In the genomic region with DNA sequence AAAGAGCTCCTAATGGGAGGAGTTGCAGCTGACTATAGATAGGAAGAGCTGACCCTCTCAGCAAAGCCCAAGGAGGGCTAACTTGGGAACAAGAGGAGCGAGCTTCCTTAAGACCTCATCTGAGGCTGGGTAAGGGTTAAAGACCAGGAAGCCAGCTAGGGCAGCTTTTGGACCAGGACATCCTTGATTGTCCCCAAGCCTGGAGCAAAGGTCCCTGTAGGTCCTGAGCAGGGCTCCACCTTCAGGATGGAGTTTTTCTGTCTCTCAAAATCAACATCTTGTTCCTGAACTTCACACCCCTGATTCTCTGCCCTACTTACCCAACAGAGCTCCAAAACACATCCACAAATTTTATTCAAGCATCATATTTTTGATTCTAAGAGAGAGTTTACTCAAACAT, we compare ENCODE assay signal across 9 mouse cellular contexts. TPM values are rescaled to one million over a fixed set of nuclear protein-coding genes. Genes with fewer than 3 reads are reported as not detected.
DNase-seq lines count a peak whose midpoint lies in the region; ATAC-seq and TF ChIP-seq lines count a peak whose summit lies in the region.
"Had no signal": no experiment of that assay in that cellular context is flagged by ENCODE, and none has a peak within 500 bp of the region (broad histone marks: within the 10 kb centered on the region; RNA-seq: fewer than 3 reads in every experiment).

No protein-coding gene starts in this region.

- H3K27me3 ChIP-seq in forebrain, embryonic 10.5 days (ENCODE audit: poor library complexity, severe bottlenecking) = peaks cover 38% of the 10 kb centered on the region
- H3K27me3 ChIP-seq in forebrain, embryonic 13.5 days = peaks cover 18% of the 10 kb centered on the region
- no peaks in the 10 kb centered on the region for H3K27me3 ChIP-seq in kidney, postnatal 0 days (ENCODE audit: insufficient read depth, low read length)
- H3K27me3 ChIP-seq in stomach, embryonic 14.5 days (ENCODE audit: control insufficient read depth, insufficient read depth, low read length) = no peaks in the 10 kb centered on the region

- 0 out of 2 replicates have a peak overlapping the region, but pooled peaks have one; percentile 13 for H3K27ac ChIP-seq in forebrain, embryonic 10.5 days
- H3K27ac ChIP-seq in forebrain, embryonic 13.5 days = no peak overlapping the region
- H3K27ac ChIP-seq in kidney, postnatal 0 days = peak overlapping the region; percentile 80
- peak overlapping the region; percentile 94 for H3K27ac ChIP-seq in stomach, embryonic 14.5 days (ENCODE audit: low read length)

- H3K4me3 ChIP-seq in forebrain, embryonic 10.5 days = peak overlapping the region; percentile 69; the same call in 1 of the 2 replicates
- H3K4me3 ChIP-seq in forebrain, embryonic 13.5 days = no peak overlapping the region
- peak overlapping the region; percentile 7; the same call in 1 of the 2 replicates for H3K4me3 ChIP-seq in kidney, postnatal 0 days (replicated peaks; ENCODE audit: low read depth, low read length)
- peak overlapping the region; percentile 35; the same call in 1 of the 2 replicates for H3K4me3 ChIP-seq in stomach, embryonic 14.5 days (ENCODE audit: low read depth, low read length)

- no peak for DNase-seq in forebrain, embryonic 10.5 days (ENCODE audit: extremely low spot score, low spot score)
- DNase-seq in lung, postnatal 10 days = peak; percentile 56
- no peak for DNase-seq in lung, postnatal 36 days
- DNase-seq in kidney, postnatal 0 days (ENCODE audit: low spot score) = no peak
- no peak for DNase-seq in gastrocnemius, postnatal 25 days
- no peak for DNase-seq in spleen, adult 12 weeks (ENCODE audit: low spot score)

- peaks cover 53% of the 10 kb centered on the region for H3K4me1 ChIP-seq in forebrain, embryonic 10.5 days
- peaks cover 36% of the 10 kb centered on the region for H3K4me1 ChIP-seq in forebrain, embryonic 13.5 days
- H3K4me1 ChIP-seq in kidney, postnatal 0 days (replicated peaks; ENCODE audit: insufficient read depth, low read length) = peaks cover 13% of the 10 kb centered on the region
- peaks cover 30% of the 10 kb centered on the region for H3K4me1 ChIP-seq in stomach, embryonic 14.5 days (ENCODE audit: control insufficient read depth, insufficient read depth, low read length)

- WGBS in forebrain, embryonic 10.5 days = 79% methylated on average over 1 of the region's 1 CpGs
- 67% methylated on average over 1 of the region's 1 CpGs for WGBS in forebrain, embryonic 13.5 days
- WGBS in kidney, postnatal 0 days = 58% methylated on average over 1 of the region's 1 CpGs
- 36% methylated on average over 1 of the region's 1 CpGs for WGBS in stomach, embryonic 14.5 days

- H3K4me2 ChIP-seq in forebrain, embryonic 13.5 days = no peak overlapping the region
- peak overlapping the region; percentile 53 for H3K4me2 ChIP-seq in kidney, postnatal 0 days (ENCODE audit: low read length)
- H3K4me2 ChIP-seq in stomach, embryonic 14.5 days (replicated peaks; ENCODE audit: low read depth, low read length) = peak overlapping the region; percentile 60

- ATAC-seq in forebrain, embryonic 13.5 days = no peak
- ATAC-seq in kidney, postnatal 0 days (replicated peaks; ENCODE audit: low FRiP score, low read depth) = no peak
- no peak for ATAC-seq in stomach, embryonic 14.5 days (ENCODE audit: insufficient number of reproducible peaks, insufficient read depth, low FRiP score, low read depth)
- ATAC-seq: Patski had no signal

- TF ChIP-seq CTCF in kidney, postnatal 0 days (IDR thresholded peaks at IDR 0.05; ENCODE audit: low read depth) = peak; percentile 25; the same call in 1 of the 2 replicates

- no peak overlapping the region for H3K9ac ChIP-seq in forebrain, embryonic 13.5 days
- H3K9ac ChIP-seq in kidney, postnatal 0 days (ENCODE audit: low read depth, low read length) = peak overlapping the region; percentile 20; the same call in 1 of the 2 replicates
- H3K9ac ChIP-seq in stomach, embryonic 14.5 days (replicated peaks; ENCODE audit: low read depth, low read length) = peak overlapping the region; percentile 34; the same call in 1 of the 2 replicates

- no peaks in the 10 kb centered on the region for H3K36me3 ChIP-seq in forebrain, embryonic 10.5 days (replicated peaks)
- H3K36me3 ChIP-seq in forebrain, embryonic 13.5 days (ENCODE audit: poor library complexity, severe bottlenecking) = no peaks in the 10 kb centered on the region
- H3K36me3 ChIP-seq in kidney, postnatal 0 days (ENCODE audit: insufficient read depth, low read length) = no peaks in the 10 kb centered on the region
- H3K36me3 ChIP-seq in stomach, embryonic 14.5 days (ENCODE audit: control insufficient read depth, insufficient read depth, low read length) = no peaks in the 10 kb centered on the region

- H3K9me3 ChIP-seq in forebrain, embryonic 10.5 days = no peaks in the 10 kb centered on the region
- no peaks in the 10 kb centered on the region for H3K9me3 ChIP-seq in forebrain, embryonic 13.5 days (replicated peaks)
- no peaks in the 10 kb centered on the region for H3K9me3 ChIP-seq in kidney, postnatal 0 days (replicated peaks; ENCODE audit: low read length)
- no peaks in the 10 kb centered on the region for H3K9me3 ChIP-seq in stomach, embryonic 14.5 days (ENCODE audit: control insufficient read depth, low read depth, low read length)

RNA-seq across cellular contexts. Expression of a gene that starts 3.5 kb away (rescaled TPM):
- polyA plus RNA-seq in forebrain, embryonic 10.5 days (2016; fragmentation: Nextera tagmentation; extraction: Ambion mirVana) = 3.7 and 4.6 TPM in 2 replicates
- 11.3 and 13.1 TPM in 2 replicates for polyA plus RNA-seq in forebrain, embryonic 13.5 days (2015; fragmentation: Nextera tagmentation; extraction: Ambion mirVana)
- 6.3 and 7.0 TPM in 2 replicates for polyA plus RNA-seq in kidney, postnatal 0 days (2015; fragmentation: Nextera tagmentation; extraction: Ambion mirVana)
- 18.3 and 18.9 TPM in 2 replicates for polyA plus RNA-seq in stomach, embryonic 14.5 days (2014; fragmentation: Nextera tagmentation; extraction: Ambion mirVana)
- 10 to 100 TPM; 52.5 to 72.9 TPM for total RNA-seq in gastrocnemius, postnatal 25 days (2021)
